Mouse (Mus musculus): ENCODE results near the gene Olfr1016.

GRCm38 (mm10) chr2:85772413-85772812 is 29.9 kb downstream of the Olfr1016 start, which contains the start of gene Olfr1014:
- TF ChIP-seq POLR2A (IDR thresholded peaks at IDR 0.05; ENCODE audit: borderline replicate concordance, low read depth, low read length) (no peak), CTCF (IDR thresholded peaks at IDR 0.05; ENCODE audit: low read depth, low read length) (no peak)
